Mouse (Mus musculus) forebrain, embryonic 14.5 days (tissue): ENCODE results near the gene Rps6. TPM values are rescaled to one million over a fixed set of nuclear protein-coding genes. Genes with fewer than 3 reads are reported as not detected.

Experiments used
- ATAC-seq: fragments of 200-750 bp; cut with Nextera tagmentation; 2 replicates; pipeline ENCODE4 v1.8.0; 2017; ENCODE audit warnings: mild to moderate bottlenecking, moderate library complexity
- DNase-seq: peaks from one replicate; pipeline ENCODE4 v3.0.0-alpha.2; 2015; ENCODE audit warnings: low spot score
- H3K27ac ChIP-seq: fragments of 300-500 bp; sonication (generic); 2 replicates; pipeline ENCODE4 v1.5.1; 2014; ENCODE audit warnings: low read depth, mild to moderate bottlenecking, control low read depth, low read length, moderate library complexity
- H3K27me3 ChIP-seq: fragments of 300-500 bp; sonication (generic); replicated peaks from 2 replicates; pipeline ENCODE4 v1.6.1; 2014; ENCODE audit warnings: low read length, control low read depth, mixed read lengths; ENCODE audit not compliant: control insufficient read depth, insufficient read depth
- H3K36me3 ChIP-seq: fragments of 300-500 bp; sonication (generic); 2 replicates; pipeline ENCODE4 v1.6.1; 2014; ENCODE audit warnings: low read length, control low read depth; ENCODE audit not compliant: control insufficient read depth, insufficient read depth
- H3K4me1 ChIP-seq: fragments of 300-500 bp; sonication (generic); 2 replicates; pipeline ENCODE4 v1.6.1; 2014; ENCODE audit warnings: antibody characterized with exemption, low read length, control low read depth; ENCODE audit not compliant: control insufficient read depth, insufficient read depth
- H3K4me2 ChIP-seq: fragments of 300-500 bp; sonication (generic); 2 replicates; pipeline ENCODE4 v1.6.1; 2014; ENCODE audit warnings: mild to moderate bottlenecking, control low read depth, low read length
- H3K4me3 ChIP-seq: fragments of 300-500 bp; sonication (generic); 2 replicates; pipeline ENCODE4 v1.5.1; 2014; ENCODE audit warnings: low read depth, low read length, control low read depth
- H3K9ac ChIP-seq: fragments of 300-500 bp; sonication (generic); 2 replicates; pipeline ENCODE4 v1.6.1; 2014; ENCODE audit warnings: mild to moderate bottlenecking, low read length, control low read depth, moderate library complexity
- H3K9me3 ChIP-seq: fragments of 300-500 bp; sonication (generic); replicated peaks from 2 replicates; pipeline ENCODE4 v1.6.1; 2016; ENCODE audit warnings: low read length, control low read depth, mixed read lengths; ENCODE audit not compliant: control insufficient read depth
- WGBS: fragments of 180-500 bp; shearing (Covaris S2); extraction: QIAGEN DNeasy Blood & Tissue Kit; methylation state at CpG from one replicate; pipeline ENCODE4 v1.1.7; 2014; 5-methylcytosine and 5-hydroxymethylcytosine counted together
- polyA plus RNA-seq: library from polyadenylated mRNA; unstranded; fragments of >200 nt; fragmentation: Nextera tagmentation; extraction: Ambion mirVana; gene quantifications from 2 replicates; pipeline ENCODE4 v1.2.1, GENCODE M21; 2014

Rps6 gene
- polyA plus RNA-seq, 1 experiment from 2014 or later, result 571 TPM

DNA sequence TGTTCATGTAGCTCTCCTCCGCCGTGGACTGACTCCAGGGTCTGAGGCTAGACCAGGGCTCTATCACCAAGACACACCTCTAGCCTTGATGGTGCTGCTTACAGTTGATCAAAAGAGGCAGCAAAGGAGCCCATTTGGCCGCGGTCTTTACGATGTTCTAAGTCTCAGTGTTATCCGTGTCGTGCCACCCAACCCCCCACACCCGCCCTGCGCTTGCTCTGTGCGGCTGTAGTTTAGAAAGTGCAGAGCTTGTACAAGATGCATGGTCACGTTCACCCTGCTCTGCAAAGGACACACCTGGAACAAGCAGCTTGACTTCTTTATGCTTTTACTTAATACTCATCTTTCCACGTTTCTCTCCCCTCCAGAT is 28.6 kb upstream of the Rps6 start:
- no peak overlapping the region for H3K9ac ChIP-seq
- ATAC-seq (no peak), DNase-seq (no peak)
- peak overlapping the region; percentile 27; the same call in 1 of the 2 replicates for H3K4me2 ChIP-seq
- H3K4me1 ChIP-seq, result no peaks in the 10 kb centered on the region
- H3K27ac ChIP-seq, result no peak overlapping the region
- H3K4me3 ChIP-seq, result no peak overlapping the region
- H3K9me3 ChIP-seq, result no peaks in the 10 kb centered on the region
- no peaks in the 10 kb centered on the region for H3K27me3 ChIP-seq
- H3K36me3 ChIP-seq, result no peaks in the 10 kb centered on the region
- 62% methylated on average over 12 of the region's 12 CpGs for WGBS

DNA sequence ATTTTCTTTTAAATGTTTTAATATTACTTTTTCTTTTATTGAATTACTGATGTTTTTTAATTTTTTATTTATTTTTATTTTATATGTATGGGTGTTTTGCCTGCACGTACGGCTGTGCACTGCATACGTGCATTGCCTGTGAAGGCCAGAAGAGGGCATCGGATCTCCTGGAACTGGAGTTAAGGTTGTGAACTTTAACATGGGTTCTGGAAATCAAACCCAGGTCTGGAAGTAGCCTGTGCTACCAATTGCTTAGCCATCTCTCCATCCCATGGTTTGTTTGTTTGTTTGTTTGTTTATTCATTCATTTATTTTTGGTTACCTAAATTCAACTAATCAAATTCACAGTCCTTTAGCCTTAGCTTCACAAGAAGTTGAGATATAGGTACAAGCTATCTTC is 27.7 kb upstream of the Rps6 start:
- Histone ChIP-seq H3K4me2 (no peak overlapping the region), H3K9me3 (no peaks in the 10 kb centered on the region), H3K27me3 (no peaks in the 10 kb centered on the region), H3K9ac (no peak overlapping the region), H3K36me3 (no peaks in the 10 kb centered on the region), H3K4me1 (no peaks in the 10 kb centered on the region), H3K27ac (no peak overlapping the region), H3K4me3 (no peak overlapping the region)
- ATAC-seq (0 out of 2 replicates have a peak, but pooled peaks have one; percentile 55), DNase-seq (peak; percentile 23)
- WGBS, result 35% methylated on average over 4 of the region's 4 CpGs

DNA sequence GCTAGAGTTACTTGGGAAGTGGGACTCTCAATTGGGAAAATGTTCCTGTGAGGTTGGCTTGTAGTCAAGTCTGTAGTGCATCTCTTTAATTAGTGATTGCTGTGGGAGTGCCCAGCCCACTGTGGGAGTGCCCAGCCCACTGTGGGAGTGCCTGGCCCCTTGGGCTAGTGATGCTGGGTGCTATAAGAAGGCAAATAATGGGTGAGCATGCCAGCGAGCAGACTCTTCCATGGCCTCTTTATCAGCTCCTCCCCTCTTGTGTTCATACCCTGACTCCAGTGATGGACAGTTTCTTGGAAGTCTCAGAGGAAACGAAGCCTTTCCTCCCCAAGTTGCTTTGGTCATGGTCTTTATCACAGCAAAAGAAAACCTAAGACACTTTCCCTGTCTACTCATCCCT is 25.2 kb upstream of the Rps6 start:
- ATAC-seq (no peak), DNase-seq (no peak)
- Histone ChIP-seq H3K27me3 (no peaks in the 10 kb centered on the region), H3K4me1 (no peaks in the 10 kb centered on the region), H3K27ac (no peak overlapping the region), H3K36me3 (no peaks in the 10 kb centered on the region), H3K9me3 (no peaks in the 10 kb centered on the region), H3K4me3 (no peak overlapping the region), H3K4me2 (no peak overlapping the region), H3K9ac (no peak overlapping the region)
- 67% methylated on average over 2 of the region's 2 CpGs for WGBS

DNA sequence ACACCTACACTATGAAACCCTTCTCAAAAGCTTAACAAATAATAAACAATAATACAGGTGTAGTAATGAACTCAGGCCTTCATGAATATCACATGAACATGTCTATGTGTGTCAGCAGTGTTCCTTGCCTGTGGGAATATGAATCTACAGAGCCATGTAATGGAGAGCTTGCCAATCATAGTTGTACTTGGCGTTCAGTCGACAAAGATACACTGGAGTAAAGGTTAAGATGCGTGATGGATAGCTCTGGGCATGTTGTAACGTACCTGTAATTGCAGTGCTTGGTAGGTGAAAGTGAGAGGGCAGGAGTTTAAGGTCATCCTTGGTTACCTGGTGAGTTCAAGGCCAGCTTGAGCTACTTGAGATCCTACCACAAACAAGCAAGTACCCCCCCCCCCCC is 24.0 kb upstream of the Rps6 start:
- Histone ChIP-seq H3K9me3 (no peaks in the 10 kb centered on the region), H3K36me3 (no peaks in the 10 kb centered on the region), H3K27me3 (no peaks in the 10 kb centered on the region), H3K4me3 (no peak overlapping the region), H3K27ac (no peak overlapping the region), H3K9ac (no peak overlapping the region), H3K4me2 (no peak overlapping the region), H3K4me1 (no peaks in the 10 kb centered on the region)
- 88% methylated on average over 4 of the region's 4 CpGs for WGBS
- no peak for DNase-seq
- no peak for ATAC-seq

DNA sequence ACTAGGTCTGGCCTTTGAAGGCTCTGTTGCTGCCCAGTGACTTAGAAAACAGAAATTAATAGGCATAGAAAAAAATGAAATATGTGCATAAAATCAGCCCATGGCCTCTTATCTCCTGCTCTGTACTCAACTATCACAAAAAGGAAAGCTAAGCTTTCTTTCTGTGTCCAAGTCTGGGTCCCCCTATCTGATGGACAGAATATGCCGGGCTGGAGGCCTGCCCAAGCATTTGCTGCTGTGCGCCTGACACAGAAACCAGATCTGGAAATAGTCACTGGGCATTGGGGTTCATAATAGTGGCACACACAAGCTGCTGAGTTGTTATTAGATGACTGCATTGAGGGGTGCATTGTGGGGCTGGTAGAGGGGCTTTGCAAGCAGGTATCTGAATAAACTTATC is 22.3 kb upstream of the Rps6 start:
- Histone ChIP-seq H3K36me3 (no peaks in the 10 kb centered on the region), H3K4me1 (no peaks in the 10 kb centered on the region), H3K27ac (no peak overlapping the region), H3K4me3 (no peak overlapping the region), H3K4me2 (no peak overlapping the region), H3K27me3 (no peaks in the 10 kb centered on the region), H3K9me3 (no peaks in the 10 kb centered on the region), H3K9ac (no peak overlapping the region)
- ATAC-seq (no peak), DNase-seq (no peak)
- 96% methylated on average over 2 of the region's 2 CpGs for WGBS

DNA sequence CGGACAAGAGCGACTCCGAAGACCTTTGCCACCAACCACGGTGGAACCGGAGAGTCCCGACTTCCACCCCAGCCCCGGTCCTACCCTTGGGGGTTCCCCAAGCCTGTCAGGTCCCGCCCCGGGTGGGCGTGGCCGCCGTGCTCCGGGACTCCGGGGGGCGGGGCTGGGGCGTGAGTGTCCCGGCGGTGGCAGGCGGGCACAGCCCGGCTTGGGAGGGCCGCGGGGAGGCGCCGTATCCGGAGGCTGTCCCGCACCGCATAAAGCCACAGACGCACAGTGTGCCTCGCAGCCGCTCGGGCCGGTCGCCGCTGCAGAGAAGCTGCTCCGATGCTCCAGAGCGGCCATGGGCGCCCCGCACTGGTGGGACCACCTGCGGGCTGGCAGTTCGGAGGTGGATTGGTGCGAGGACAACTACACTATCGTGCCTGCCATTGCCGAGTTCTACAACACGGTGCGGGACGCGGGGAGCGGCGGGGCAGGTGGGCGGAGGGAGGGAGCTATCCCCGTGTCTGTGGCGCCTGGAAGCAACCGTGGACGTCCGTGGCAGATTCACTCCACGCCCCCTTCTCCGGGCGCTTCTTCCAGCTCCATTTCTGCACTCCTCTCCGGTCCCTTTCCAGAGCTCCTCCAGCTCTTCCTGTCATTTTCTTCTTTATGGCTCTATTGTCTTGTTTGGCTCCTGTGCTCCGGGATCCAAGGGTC is 17.1 kb upstream of the Rps6 start, which contains the start of gene Acer2:
Gene Acer2, plus strand, starts transcription at position 251 of the 702 bp plus-strand sequence.
- no peak within 1 kb of the TSS for H3K27ac ChIP-seq
- peak within 1 kb of the TSS; percentile 63 for H3K4me3 ChIP-seq
- no peaks in the 10 kb centered on the region for H3K9me3 ChIP-seq
- no peaks in the 10 kb centered on the region for H3K36me3 ChIP-seq
- H3K4me1 ChIP-seq, result 0 out of 2 replicates have a peak, but pooled peaks cover 2% of the 10 kb centered on the region
- H3K9ac ChIP-seq, result peak within 1 kb of the TSS; percentile 77
- peak; percentile 92 for ATAC-seq
- peak within 1 kb of the TSS; percentile 91 for H3K4me2 ChIP-seq
- DNase-seq, result peak; percentile 83
- under 1% methylated on average over 45 of the region's 60 CpGs for WGBS
- no peaks in the 10 kb centered on the region for H3K27me3 ChIP-seq

DNA sequence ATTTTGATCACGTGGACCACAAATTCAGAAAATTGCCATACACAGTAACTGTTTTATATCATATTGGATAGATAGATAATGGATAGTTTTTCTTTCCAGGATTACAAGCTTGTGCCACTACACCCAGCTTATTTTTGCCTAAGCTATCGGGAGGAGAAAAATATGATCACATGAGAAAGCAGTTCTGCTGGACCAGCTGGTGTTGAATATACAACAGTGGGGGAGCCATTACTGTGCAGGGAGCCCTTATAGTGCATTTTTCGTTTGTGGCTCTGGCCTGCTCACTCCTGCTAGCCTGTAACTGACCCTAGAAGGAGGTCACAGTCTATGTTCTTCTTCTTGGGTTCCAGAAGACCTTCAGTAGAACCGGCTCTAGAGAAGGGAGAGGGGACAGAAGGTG is 15.9 kb upstream of the Rps6 start:
- H3K4me2 ChIP-seq, result no peak overlapping the region
- DNase-seq (peak; percentile 16), ATAC-seq (no peak)
- no peak overlapping the region for H3K27ac ChIP-seq
- H3K4me3 ChIP-seq, result no peak overlapping the region
- no peaks in the 10 kb centered on the region for H3K36me3 ChIP-seq
- H3K9me3 ChIP-seq, result no peaks in the 10 kb centered on the region
- H3K4me1 ChIP-seq, result 0 out of 2 replicates have a peak, but pooled peaks cover 2% of the 10 kb centered on the region
- no peak overlapping the region for H3K9ac ChIP-seq
- no peaks in the 10 kb centered on the region for H3K27me3 ChIP-seq
- 57% methylated on average over 4 of the region's 4 CpGs for WGBS

DNA sequence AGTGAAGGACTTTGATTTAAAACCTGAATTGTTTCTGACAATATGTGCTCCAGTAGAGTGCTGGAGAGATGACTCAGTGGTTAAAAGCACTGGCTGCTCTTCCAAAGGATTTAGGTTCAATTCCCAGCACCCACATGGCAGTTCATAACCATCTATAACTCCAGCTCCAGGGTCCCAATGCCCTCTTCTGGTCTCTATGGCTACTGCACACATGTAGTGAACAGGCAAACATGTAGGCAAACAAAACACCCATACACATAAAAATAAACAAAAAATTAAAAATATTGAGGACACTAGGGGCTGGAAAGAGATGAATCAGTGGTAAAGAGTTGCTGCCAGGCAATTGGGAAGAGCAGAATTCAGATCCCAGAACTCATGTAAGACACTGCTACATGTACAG is 14.8 kb upstream of the Rps6 start:
- ATAC-seq (no peak), DNase-seq (no peak)
- Histone ChIP-seq H3K9me3 (no peaks in the 10 kb centered on the region), H3K9ac (no peak overlapping the region), H3K27ac (no peak overlapping the region), H3K4me2 (no peak overlapping the region), H3K36me3 (no peaks in the 10 kb centered on the region), H3K4me1 (0 out of 2 replicates have a peak, but pooled peaks cover 2% of the 10 kb centered on the region), H3K4me3 (no peak overlapping the region), H3K27me3 (no peaks in the 10 kb centered on the region)

DNA sequence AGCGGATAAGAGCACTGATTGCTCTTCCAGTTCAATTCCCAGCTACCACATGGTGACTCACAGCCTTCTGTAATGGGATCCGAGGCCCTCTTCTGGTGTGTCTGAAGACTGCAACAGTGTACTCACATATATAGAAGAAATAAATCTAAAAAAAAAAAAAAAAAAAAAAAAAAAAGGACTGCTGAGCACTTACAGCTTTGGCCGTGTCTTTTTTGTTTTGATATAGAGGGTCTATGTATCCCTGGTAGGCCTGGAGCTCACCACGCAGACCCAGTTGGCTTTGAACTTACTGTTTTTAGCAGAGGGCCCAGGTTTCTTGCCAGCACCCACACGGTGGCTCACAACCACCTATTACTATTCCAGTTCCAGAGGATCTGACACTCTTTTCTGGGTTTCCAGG is 6.9 kb upstream of the Rps6 start:
- Histone ChIP-seq H3K27me3 (no peaks in the 10 kb centered on the region), H3K9me3 (no peaks in the 10 kb centered on the region), H3K9ac (no peak overlapping the region), H3K4me3 (no peak overlapping the region), H3K4me2 (no peak overlapping the region), H3K27ac (no peak overlapping the region), H3K36me3 (no peaks in the 10 kb centered on the region), H3K4me1 (no peaks in the 10 kb centered on the region)
- 84% methylated on average over 5 of the region's 5 CpGs for WGBS
- DNase-seq (no peak), ATAC-seq (no peak)
